Comparison of ENCODE assay signal across 10 mouse cellular contexts in genomic region chr17:66447007-66447312, GRCm38 (mm10). TPM values are rescaled to one million over a fixed set of nuclear protein-coding genes. Genes with fewer than 3 reads are reported as not detected.
DNase-seq lines count a peak whose midpoint lies in the region; ATAC-seq lines count a peak whose summit lies in the region.
"Had no signal": no experiment of that assay in that cellular context is flagged by ENCODE, and none has a peak within 500 bp of the region (broad histone marks: within the 10 kb centered on the region; RNA-seq: fewer than 3 reads in every experiment).

No protein-coding gene starts in this region.

- no peak for ATAC-seq in heart, embryonic 13.5 days (ENCODE audit: extremely low read depth, insufficient number of reproducible peaks, low FRiP score, low TSS enrichment)
- ATAC-seq in hindbrain, embryonic 11.5 days (ENCODE audit: low FRiP score), result no peak
- ATAC-seq in midbrain, embryonic 14.5 days (ENCODE audit: low FRiP score, low TSS enrichment), result no peak

- H3K36me3 ChIP-seq in heart, embryonic 13.5 days, result no peaks in the 10 kb centered on the region
- H3K36me3 ChIP-seq in hindbrain, embryonic 11.5 days (ENCODE audit: control insufficient read depth, insufficient read depth, low read length), result no peaks in the 10 kb centered on the region
- H3K36me3 ChIP-seq in midbrain, embryonic 14.5 days (ENCODE audit: control insufficient read depth, insufficient read depth, low read length), result no peaks in the 10 kb centered on the region

- H3K27me3 ChIP-seq in heart, embryonic 13.5 days (replicated peaks), result peaks cover 48% of the 10 kb centered on the region
- H3K27me3 ChIP-seq in hindbrain, embryonic 11.5 days (ENCODE audit: control insufficient read depth, insufficient read depth, low read length), result no peaks in the 10 kb centered on the region
- H3K27me3 ChIP-seq in midbrain, embryonic 14.5 days (ENCODE audit: control insufficient read depth, insufficient read depth, low read length), result no peaks in the 10 kb centered on the region

- H3K4me1 ChIP-seq in heart, embryonic 13.5 days, result peaks cover 26% of the 10 kb centered on the region
- peaks cover 15% of the 10 kb centered on the region for H3K4me1 ChIP-seq in hindbrain, embryonic 11.5 days (replicated peaks; ENCODE audit: control insufficient read depth, insufficient read depth, low read length)
- H3K4me1 ChIP-seq in midbrain, embryonic 14.5 days (ENCODE audit: control insufficient read depth, insufficient read depth, low read length), result peaks cover 58% of the 10 kb centered on the region

- no peak for DNase-seq in heart, postnatal 4 days
- DNase-seq in cerebellum, adult 9-10 months, result peak; percentile 75
- no peak for DNase-seq in hindbrain, embryonic 11.5 days (ENCODE audit: low spot score)
- DNase-seq in midbrain, embryonic 14.5 days, result no peak
- no peak for DNase-seq in frontal cortex, adult 2 months (ENCODE audit: extremely low spot score in 1 of 2, low spot score in 1 of 2)
- DNase-seq in gastrocnemius, postnatal 25 days, result no peak
- DNase-seq in right cerebral cortex, postnatal 14 days, result no peak
- DNase-seq: gastrocnemius, postnatal 10 days; thymus, adult 18-20 months had no signal

- no peak overlapping the region for H3K9ac ChIP-seq in heart, embryonic 13.5 days
- peak overlapping the region; percentile 98 for H3K9ac ChIP-seq in hindbrain, embryonic 11.5 days (ENCODE audit: low read depth, low read length)
- H3K9ac ChIP-seq in midbrain, embryonic 14.5 days (replicated peaks; ENCODE audit: low read length), result peak overlapping the region; percentile 95

- H3K27ac ChIP-seq in heart, embryonic 13.5 days (replicated peaks), result no peak overlapping the region
- peak overlapping the region; percentile 81 for H3K27ac ChIP-seq in hindbrain, embryonic 11.5 days (ENCODE audit: low read depth, low read length)
- no peak overlapping the region for H3K27ac ChIP-seq in midbrain, embryonic 14.5 days (replicated peaks; ENCODE audit: low read depth, low read length)

- peak overlapping the region; percentile 99 for H3K4me2 ChIP-seq in heart, embryonic 13.5 days
- peak overlapping the region; percentile 91 for H3K4me2 ChIP-seq in hindbrain, embryonic 11.5 days (replicated peaks; ENCODE audit: low read depth, low read length)
- peak overlapping the region; percentile 94 for H3K4me2 ChIP-seq in midbrain, embryonic 14.5 days (ENCODE audit: low read length)

- 64% methylated on average over 7 of the region's 7 CpGs for WGBS in heart, embryonic 13.5 days
- WGBS in hindbrain, embryonic 11.5 days, result 25% methylated on average over 7 of the region's 7 CpGs
- WGBS in midbrain, embryonic 14.5 days, result 18% methylated on average over 7 of the region's 7 CpGs

- peak overlapping the region; percentile 81; the same call in 1 of the 2 replicates for H3K4me3 ChIP-seq in heart, embryonic 13.5 days
- H3K4me3 ChIP-seq in hindbrain, embryonic 11.5 days (ENCODE audit: low read depth, low read length), result peak overlapping the region; percentile 98
- H3K4me3 ChIP-seq in midbrain, embryonic 14.5 days (replicated peaks; ENCODE audit: low read depth, low read length), result peak overlapping the region; percentile 91

- no peaks in the 10 kb centered on the region for H3K9me3 ChIP-seq in heart, embryonic 13.5 days
- H3K9me3 ChIP-seq in hindbrain, embryonic 11.5 days (ENCODE audit: control insufficient read depth, low read length), result no peaks in the 10 kb centered on the region
- no peaks in the 10 kb centered on the region for H3K9me3 ChIP-seq in midbrain, embryonic 14.5 days (ENCODE audit: control insufficient read depth, low read length)

RNA-seq across cellular contexts. Expression of gene Mtcl1, which starts 2.6 kb away (rescaled TPM):
- 1.3 and 1.5 TPM in 2 replicates for polyA plus RNA-seq in heart, embryonic 13.5 days (2015; fragmentation: Nextera tagmentation; extraction: Ambion mirVana)
- total RNA-seq in heart, postnatal 4 days (2021), result 1 to 10 TPM; 4.9 to 5.4 TPM
- polyA plus RNA-seq in hindbrain, embryonic 11.5 days (2014; fragmentation: Nextera tagmentation; extraction: Ambion mirVana), result 47.9 and 59.8 TPM in 2 replicates
- 26.7 and 36.0 TPM in 2 replicates for polyA plus RNA-seq in midbrain, embryonic 14.5 days (2014; fragmentation: Nextera tagmentation; extraction: Ambion mirVana)
- 35.6 and 38.5 TPM in 2 replicates for polyA plus RNA-seq in frontal cortex, adult 2 months (2012; rRNA removed)
- total RNA-seq in gastrocnemius, postnatal 25 days (2021), result 1 to 10 TPM; 6.0 to 6.3 TPM

Comparison
In these comparisons a context has a peak if more than half of its experiments do, and no peak if none do; other contexts are left out.
1. RNA of gene Mtcl1, which starts 2.6 kb away (polyA plus RNA-seq): 47.9 to 59.8 TPM in hindbrain, embryonic 11.5 days, 26.7 to 36.0 TPM in midbrain, embryonic 14.5 days and 35.6 to 38.5 TPM in frontal cortex, adult 2 months; 1.3 to 1.5 TPM in heart, embryonic 13.5 days; every median in the first group is over 10 times any median in the second.
2. Peak in every context shown above with its lines, with median percentiles within 50 percentile points of each other: H3K4me2 ChIP-seq and H3K4me3 ChIP-seq.